Mouse (Mus musculus): Measurements from ENCODE around the gene Ppip5k2.
"Not testable (repeated sequence)": the region's sequence is repeated elsewhere in the genome, so short reads cannot be mapped to it uniquely, and the experiment has no call there.

Ppip5k2 gene

GRCm38 (mm10) chr1:97769904-97770753, at the start of gene Ppip5k2, which contains the start of gene Gin1:
Gene Ppip5k2 (minus strand): TSS chr1:97770411.
Gene Gin1 (plus strand): TSS chr1:97770172.
- peak; percentile 87 for DNase-seq (ENCODE audit: low read depth)

DNA sequence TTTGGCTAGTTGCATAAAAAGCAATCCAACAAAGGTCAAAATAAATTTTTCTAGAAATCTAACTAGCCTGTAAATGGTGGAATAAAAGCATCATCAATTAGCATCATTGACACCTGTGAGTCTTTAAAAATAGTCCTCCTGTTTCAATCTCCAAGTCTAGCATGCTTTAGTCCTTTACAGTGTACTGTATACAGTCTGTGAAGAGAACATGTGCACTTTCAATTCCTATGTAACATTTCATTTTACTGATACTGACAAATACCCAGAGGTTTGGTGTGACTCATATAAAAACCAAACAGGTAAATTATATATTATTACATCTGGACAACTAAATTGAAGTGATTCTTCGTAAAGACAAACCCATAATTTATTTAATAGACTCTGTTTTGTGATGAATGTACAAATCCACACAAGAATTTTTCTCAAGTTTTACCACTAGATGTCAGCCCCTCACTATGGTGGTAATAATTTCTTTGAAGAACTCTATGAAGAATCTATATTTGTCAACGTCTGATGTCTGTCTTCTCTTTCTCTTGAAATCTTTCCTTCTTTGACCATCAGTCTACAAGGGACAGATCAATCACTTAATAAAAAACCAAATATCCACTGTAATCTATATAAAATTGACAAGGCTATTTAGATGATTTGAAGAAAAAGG, 39.2 kb upstream of the Ppip5k2 start:
- peak; percentile 23 for DNase-seq (ENCODE audit: low read depth)

DNA sequence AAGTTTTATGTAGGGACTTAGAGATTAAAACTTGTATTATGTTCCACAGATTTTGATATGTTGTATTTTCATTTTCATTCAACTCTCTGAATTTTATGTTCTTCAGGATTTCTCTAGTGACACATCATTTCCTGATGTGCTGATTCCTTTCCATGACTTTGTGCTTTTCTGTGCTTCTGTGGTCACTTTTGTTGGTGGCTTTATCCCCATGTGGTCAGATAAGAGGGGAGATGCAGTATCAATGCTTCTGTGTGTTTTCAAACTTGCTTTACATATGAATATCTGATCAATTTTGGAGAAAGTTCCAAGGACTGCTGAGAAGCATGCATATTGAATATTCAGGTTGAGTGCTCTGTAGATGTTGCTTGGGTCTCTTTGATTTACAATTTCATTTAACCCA, 34.3 kb upstream of the Ppip5k2 start:
- DNase-seq (ENCODE audit: low read depth), result no peak

DNA sequence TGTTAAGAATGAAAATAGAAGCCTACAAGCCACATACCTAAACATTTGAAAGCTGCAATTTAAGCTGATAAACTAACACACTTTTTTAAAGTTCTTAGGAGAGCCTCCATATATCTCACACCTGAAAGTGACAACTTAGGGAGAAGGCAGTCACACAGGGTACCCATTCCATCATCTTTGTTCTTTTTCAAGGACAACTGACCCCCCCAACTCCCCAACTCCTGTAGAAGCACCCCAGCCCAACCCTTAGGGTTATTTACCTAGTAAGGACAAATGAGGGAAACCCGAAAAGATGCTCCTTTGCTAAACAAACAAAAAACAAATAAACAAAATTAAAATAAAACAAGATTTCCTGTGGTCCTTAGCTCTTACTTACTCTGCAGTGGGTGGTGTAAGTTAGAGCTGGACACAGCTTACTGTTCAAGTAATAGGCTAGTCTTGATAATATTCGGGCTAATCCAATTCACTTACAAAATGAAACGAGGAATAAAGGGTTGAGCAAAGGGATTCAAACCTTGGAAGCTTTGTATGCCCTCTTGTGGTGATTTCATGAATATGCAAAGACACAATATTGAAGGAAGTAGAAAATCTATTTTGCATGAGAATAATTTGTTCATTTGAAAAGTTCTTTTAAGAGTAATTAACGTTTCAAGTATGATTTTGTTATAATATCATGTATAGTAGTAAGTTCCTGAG, 32.1 kb upstream of the Ppip5k2 start:
- peak; percentile 11 for DNase-seq (ENCODE audit: low read depth)

DNA sequence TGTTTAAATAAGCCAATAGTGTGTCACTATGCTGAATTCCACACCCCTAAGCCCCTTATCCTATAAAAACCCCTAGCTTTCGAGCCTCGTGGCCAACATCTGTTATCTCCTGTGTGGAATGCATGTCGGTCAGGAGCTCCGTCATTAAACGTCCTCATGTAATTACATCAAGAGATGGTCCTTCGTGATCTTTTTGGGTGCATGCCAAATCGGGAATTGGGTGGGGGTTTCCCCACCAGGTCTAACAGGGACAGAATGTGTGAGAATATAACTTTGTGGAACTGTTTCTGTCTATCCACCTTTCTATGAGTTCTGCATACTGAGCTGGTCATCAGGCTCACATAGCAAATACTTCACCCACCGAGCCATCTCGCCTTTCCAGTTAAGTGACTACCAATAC, 25.7 kb upstream of the Ppip5k2 start:
- DNase-seq (ENCODE audit: low read depth), result no peak

DNA sequence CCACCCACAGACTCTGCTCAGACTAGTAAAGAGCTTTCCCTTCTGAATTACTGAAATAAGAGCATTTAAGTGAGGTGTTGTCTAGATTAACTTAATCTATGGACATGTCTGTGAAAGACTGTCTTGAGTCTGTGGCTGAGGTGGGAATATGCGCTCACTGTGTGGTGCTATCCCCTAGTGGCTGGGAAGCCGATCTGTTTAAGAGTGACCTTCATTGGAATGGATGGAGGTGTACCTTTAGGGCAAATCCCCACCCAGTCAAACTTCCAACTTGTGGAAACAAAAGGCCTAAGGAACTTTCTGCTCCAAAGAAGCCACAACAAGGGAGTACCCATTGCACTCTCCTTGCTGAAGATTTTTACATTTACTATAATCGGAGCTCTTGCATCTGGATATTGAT, 23.9 kb upstream of the Ppip5k2 start:
- DNase-seq (ENCODE audit: low read depth), result no peak

GRCm38 (mm10) chr1:97788490-97788889, 18.3 kb upstream of the Ppip5k2 start:
- DNase-seq (ENCODE audit: low read depth), result no peak

GRCm38 (mm10) chr1:97787674-97788073, 17.5 kb upstream of the Ppip5k2 start:
- DNase-seq (ENCODE audit: low read depth), result no peak

GRCm38 (mm10) chr1:97785685-97786393, 15.6 kb upstream of the Ppip5k2 start:
- DNase-seq (ENCODE audit: low read depth), result no peak

DNA sequence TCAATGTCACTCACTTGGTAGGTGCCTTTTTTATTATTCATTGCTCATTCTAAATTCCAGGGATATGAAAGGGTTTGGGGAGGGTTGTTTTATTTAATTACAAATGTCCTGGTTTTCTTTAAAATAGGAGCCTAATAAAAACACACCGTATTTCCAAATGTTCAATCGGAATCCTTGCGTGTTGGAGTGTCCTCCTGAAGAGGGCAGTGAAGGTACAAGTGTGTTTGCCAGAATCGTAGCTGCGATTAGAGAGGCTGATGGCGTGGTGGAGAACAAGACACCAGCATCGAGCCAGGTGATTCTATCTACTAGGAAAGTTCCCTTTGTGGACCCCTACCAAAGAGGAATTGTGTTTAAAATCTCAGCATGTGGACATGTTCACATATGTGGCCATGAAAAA, 14.7 kb upstream of the Ppip5k2 start:
- DNase-seq (ENCODE audit: low read depth), result no peak

DNA sequence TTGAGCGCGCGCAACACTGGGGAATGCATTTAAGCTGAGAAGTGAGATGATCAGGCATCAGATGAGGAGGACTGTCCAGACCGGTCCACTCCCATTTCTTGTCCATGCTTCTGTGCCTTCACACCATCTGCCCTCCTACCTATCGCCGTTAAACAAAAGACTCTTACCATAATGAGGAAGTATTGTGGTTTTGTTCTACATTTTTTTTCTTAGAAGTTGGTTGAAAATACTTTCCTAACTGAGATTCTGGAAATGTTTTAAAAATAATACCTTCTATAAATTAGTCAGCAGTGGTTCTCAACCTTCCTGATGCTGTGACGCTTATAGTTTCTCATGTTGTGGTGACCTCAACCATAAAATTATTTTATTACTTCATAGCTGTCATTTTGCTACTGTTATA, 11.5 kb upstream of the Ppip5k2 start:
- no peak for DNase-seq (ENCODE audit: low read depth)

DNA sequence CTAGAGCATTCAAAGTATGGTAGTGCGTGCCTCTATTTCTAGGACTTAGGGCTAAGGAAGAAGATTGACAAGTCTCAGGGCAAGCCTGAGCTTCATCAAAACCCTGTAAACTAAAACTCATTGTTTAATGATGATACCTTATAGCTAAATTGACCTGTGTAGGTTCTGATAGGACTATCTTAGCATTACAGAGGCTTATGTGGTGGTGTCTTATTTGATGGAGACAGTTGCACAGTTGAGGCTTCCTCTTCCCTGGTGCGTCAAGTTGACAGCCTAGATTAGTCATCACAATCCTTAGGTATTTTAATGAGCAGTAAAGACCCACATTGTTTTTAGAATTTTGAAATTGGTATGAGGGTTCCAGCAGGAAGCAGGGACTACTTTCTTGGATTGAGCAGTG, 3.8 kb upstream of the Ppip5k2 start:
- DNase-seq (ENCODE audit: low read depth), result no peak

DNA sequence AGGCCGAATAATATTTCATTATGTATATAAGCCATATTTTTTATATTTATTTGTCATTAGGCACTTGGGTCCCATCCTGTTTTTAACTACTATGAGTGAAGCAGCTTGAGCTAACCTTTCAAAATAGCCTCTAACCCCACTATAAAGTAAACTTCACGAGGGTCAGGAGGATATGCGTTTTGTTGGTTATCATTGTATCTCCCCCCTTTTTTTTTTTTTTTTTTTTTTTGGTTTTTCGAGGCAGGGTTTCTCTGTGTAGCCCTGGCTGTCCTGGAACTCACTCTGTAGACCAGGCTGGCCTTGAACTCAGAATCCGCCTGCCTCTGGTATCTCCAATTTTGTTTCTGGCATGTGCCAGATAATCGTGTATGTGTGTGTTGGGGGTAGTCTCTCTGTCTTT, 3.2 kb upstream of the Ppip5k2 start:
- no peak for DNase-seq (ENCODE audit: low read depth)

GRCm38 (mm10) chr1:97771727-97772126, 1.5 kb upstream of the Ppip5k2 start:
- DNase-seq (ENCODE audit: low read depth), result no peak

DNA sequence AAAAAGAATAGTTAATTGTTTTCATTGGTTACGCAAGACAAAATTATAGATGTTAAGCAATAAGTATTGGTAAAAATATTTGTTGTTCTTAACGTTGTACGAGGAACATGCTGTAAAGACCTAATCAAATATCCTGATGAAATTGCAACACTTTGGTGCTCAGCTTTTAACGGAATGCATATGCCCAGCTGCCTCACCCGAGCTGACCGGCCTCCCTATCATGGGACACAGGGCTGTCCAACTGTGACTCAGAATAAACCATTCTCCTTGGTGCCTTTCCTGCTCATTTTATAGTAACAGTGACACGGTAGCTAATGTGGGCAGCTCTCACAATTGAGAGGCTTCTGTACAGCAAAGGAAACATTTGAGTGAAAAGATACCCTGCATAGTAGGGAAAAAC, 907 bp upstream of the Ppip5k2 start:
- peak; percentile 7 for DNase-seq (ENCODE audit: low read depth)

GRCm38 (mm10) chr1:97769294-97769903, 812 bp downstream of the Ppip5k2 start:
- peak; percentile 2 for DNase-seq (ENCODE audit: low read depth)

DNA sequence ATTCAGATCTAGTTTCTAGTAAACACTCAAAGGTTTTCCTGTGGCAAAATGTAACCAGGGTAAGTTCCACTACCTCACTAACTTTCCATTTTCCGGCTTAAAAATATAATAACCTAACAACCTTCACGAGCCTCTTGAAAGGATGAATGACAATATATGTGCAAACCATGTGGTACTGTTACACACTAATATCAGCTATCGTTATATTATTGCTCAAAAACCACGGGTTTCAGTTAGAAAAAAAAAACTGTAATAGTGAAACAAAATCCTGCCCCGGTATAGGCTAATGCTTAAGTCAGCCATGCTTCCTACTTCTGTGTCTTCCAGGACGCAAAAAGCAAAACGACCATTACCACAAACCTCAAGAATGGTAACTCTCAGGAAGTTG, 1.3 kb downstream of the Ppip5k2 start:
- no peak for DNase-seq (ENCODE audit: low read depth)

DNA sequence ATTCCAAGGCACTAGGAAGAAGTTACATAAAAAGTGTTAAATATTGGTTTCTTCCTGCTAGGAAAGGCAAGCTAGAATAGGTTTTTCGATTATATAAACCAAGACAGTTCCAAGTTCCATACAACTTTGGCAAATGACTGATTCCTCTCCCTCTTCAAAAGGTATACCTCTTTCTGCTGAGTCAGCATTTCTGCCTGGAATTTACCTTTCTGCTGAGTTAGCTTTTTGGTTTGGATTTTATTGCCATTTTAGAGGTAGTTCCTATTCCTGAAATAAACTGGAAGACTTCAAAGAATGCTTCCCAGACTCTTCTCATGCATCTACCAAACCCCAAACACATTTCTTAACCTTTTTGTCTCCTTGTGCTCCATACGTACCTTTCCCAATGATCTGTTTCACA, 2.1 kb downstream of the Ppip5k2 start:
- DNase-seq (ENCODE audit: low read depth), result no peak

GRCm38 (mm10) chr1:97765712-97766111, 4.5 kb downstream of the Ppip5k2 start:
- not testable (repeated sequence) for DNase-seq (ENCODE audit: low read depth)

- no peak for DNase-seq (ENCODE audit: low read depth)
These were observed 8.7 kb downstream of the Ppip5k2 start for GRCm38 (mm10) chr1:97761477-97761876.

GRCm38 (mm10) chr1:97760598-97760997, 9.6 kb downstream of the Ppip5k2 start:
- DNase-seq (ENCODE audit: low read depth), result no peak

- DNase-seq (ENCODE audit: low read depth), result no peak
These were observed 10.4 kb downstream of the Ppip5k2 start for GRCm38 (mm10) chr1:97759841-97760240.

Data from fibroblast of lung, adult 2 months (primary cell).